Comparison of ENCODE assay signal across 9 mouse cellular contexts in the genomic region with DNA sequence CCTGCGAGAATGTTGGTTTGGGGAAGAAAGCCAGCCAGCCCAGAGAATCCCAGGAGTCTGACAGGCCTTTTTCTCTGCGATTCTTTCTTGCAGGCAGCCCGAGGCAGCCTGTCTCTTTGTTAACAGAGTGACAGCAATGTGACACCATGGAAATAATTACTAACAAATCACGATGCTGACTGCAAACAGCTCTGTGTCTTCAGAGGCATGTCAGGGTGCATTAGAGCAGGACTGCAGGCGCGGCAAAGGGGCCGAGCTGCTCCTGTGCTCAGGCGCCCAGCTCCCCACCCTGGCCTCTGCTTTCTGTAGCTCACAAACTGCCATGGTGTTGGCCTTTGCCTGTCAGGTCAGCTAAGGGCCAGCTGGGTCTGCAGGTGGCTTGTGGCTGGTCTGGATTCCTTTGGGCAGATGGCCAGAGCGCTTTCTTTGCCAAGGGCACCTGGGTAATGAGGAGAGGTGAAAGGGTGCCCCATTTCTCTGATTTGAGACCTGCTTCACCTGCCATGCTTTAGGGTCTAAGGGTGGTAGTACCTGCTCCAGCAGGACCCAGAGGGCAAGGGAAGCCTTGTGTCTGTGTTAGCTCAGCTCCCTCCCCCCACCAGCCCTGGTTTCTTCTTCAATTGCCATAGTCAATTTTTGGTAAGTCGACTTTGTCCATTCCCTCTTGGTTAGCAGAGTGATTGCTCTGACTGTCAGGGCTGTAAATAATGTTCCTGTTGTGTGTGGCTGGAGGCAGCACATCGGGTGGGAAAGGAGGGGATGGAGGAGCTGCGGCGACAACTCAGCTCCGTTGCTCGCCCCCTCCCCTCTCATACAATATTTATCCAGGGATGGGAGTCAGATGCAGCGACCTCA. TPM values are rescaled to one million over a fixed set of nuclear protein-coding genes. Genes with fewer than 3 reads are reported as not detected.
DNase-seq lines count a peak whose midpoint lies in the region; ATAC-seq and TF ChIP-seq lines count a peak whose summit lies in the region.
"Had no signal": no experiment of that assay in that cellular context is flagged by ENCODE, and none has a peak within 500 bp of the region (broad histone marks: within the 10 kb centered on the region; RNA-seq: fewer than 3 reads in every experiment).

No protein-coding gene starts in this region.

- TF ChIP-seq CTCF in gastrocnemius, adult 2 months (IDR thresholded peaks at IDR 0.05) = no peak

- H3K9me3 ChIP-seq in forebrain, embryonic 15.5 days = no peaks in the 10 kb centered on the region
- H3K9me3 ChIP-seq: liver, embryonic 15.5 days had no signal

- H3K9ac ChIP-seq in forebrain, embryonic 15.5 days (replicated peaks) = no peak overlapping the region
- H3K9ac ChIP-seq: liver, embryonic 15.5 days had no signal

- DNase-seq in gastrocnemius, adult 2 months = peak; percentile 43
- DNase-seq in gastrocnemius, postnatal 25 days = no peak
- DNase-seq in cerebellum, adult 18-20 months = peak; percentile 46 to 55
- DNase-seq in mesoderm, embryonic 11.5 days (ENCODE audit: low read depth, low spot score) = peak; percentile 59
- no peak for DNase-seq in thymus, postnatal 0 days (ENCODE audit: low spot score)
- no peak for DNase-seq in left cerebral cortex, postnatal 14 days (ENCODE audit: low spot score in 2 of 2)
- no peak for DNase-seq in left cerebral cortex, postnatal 25 days (ENCODE audit: low spot score in 2 of 2)

- H3K27ac ChIP-seq in gastrocnemius, adult 2 months = peak overlapping the region; percentile 40; the same call in 1 of the 2 replicates
- peak overlapping the region; percentile 38 for H3K27ac ChIP-seq in forebrain, embryonic 15.5 days (replicated peaks)
- H3K27ac ChIP-seq: liver, embryonic 15.5 days had no signal

- H3K4me1 ChIP-seq in forebrain, embryonic 15.5 days = peaks cover 37% of the 10 kb centered on the region

- WGBS in forebrain, embryonic 15.5 days = 32% methylated on average over 16 of the region's 16 CpGs

- H3K4me2 ChIP-seq in forebrain, embryonic 15.5 days (replicated peaks) = no peak overlapping the region
- H3K4me2 ChIP-seq: liver, embryonic 15.5 days had no signal

- H3K36me3 ChIP-seq in forebrain, embryonic 15.5 days = peaks cover 2% of the 10 kb centered on the region; the same call in 1 of the 2 replicates

- intact Hi-C loops in gastrocnemius, adult 2 months (cut with DNase I) = no loop called here
- intact Hi-C loops in left cerebral cortex, postnatal 14 days (cut with DNase I) = no loop called here
- intact Hi-C loops in left cerebral cortex, postnatal 25 days (cut with DNase I) = no loop called here

- ATAC-seq in forebrain, embryonic 15.5 days (replicated peaks) = peak; percentile 33; the same call in 1 of the 2 replicates

- H3K4me3 ChIP-seq in gastrocnemius, adult 2 months = no peak overlapping the region
- no peak overlapping the region for H3K4me3 ChIP-seq in forebrain, embryonic 15.5 days
- H3K4me3 ChIP-seq: liver, embryonic 15.5 days had no signal

- H3K27me3 ChIP-seq in forebrain, embryonic 15.5 days = no peaks in the 10 kb centered on the region
- H3K27me3 ChIP-seq: liver, embryonic 15.5 days had no signal

RNA-seq across cellular contexts. Expression of a gene that starts 55.2 kb away (rescaled TPM):
- total RNA-seq in gastrocnemius, adult 2 months (2021) = 100 to 1,000 TPM in 1 of 2 experiments, 10 to 100 TPM in 1; 97.4 to 101 TPM
- 10 to 100 TPM; 84.5 to 88.9 TPM for total RNA-seq in gastrocnemius, postnatal 25 days (2021)
- polyA plus RNA-seq in forebrain, embryonic 15.5 days (2015; fragmentation: Nextera tagmentation; extraction: Ambion mirVana) = 255 and 270 TPM in 2 replicates
- 79.4 and 79.9 TPM in 2 replicates for polyA plus RNA-seq in thymus, postnatal 0 days (2015; fragmentation: Nextera tagmentation; extraction: Ambion mirVana)
- 100 to 1,000 TPM; 229 to 246 TPM for total RNA-seq in left cerebral cortex, postnatal 14 days (2021)
- 100 to 1,000 TPM; 183 to 214 TPM for total RNA-seq in left cerebral cortex, postnatal 25 days (2021)

Comparison
In these comparisons a context has a peak if more than half of its experiments do, and no peak if none do; other contexts are left out.
1. DNase-seq: peak in gastrocnemius, adult 2 months (single experiment), cerebellum, adult 18-20 months (2 of 2) and mesoderm, embryonic 11.5 days (single experiment); none in gastrocnemius, postnatal 25 days (single experiment), thymus, postnatal 0 days (single experiment), left cerebral cortex, postnatal 14 days (0 of 2) and left cerebral cortex, postnatal 25 days (0 of 2).